Mouse (Mus musculus) spleen, adult 2 months (tissue): ENCODE measurements around the gene Fam19a2. TPM values are rescaled to one million over a fixed set of nuclear protein-coding genes. Genes with fewer than 3 reads are reported as not detected.

Experiments used
- DNase-seq, 2 experiments: peaks; one replicate each; pipeline versions ENCODE4 v3.0.0 to v3.0.0-alpha.2; 2012 to 2021; ENCODE audit warnings: low spot score in 2 of 2, low read depth in 1 of 2
- H3K27ac ChIP-seq: fragments of 200-500 bp; 2 replicates; pipeline ENCODE4 v1.5.1; 2012; ENCODE audit warnings: low read length, inconsistent platforms; ENCODE audit not compliant: insufficient read depth
- H3K27me3 ChIP-seq: fragments of 200-500 bp; 2 replicates; pipeline ENCODE4 v1.6.1; 2012; ENCODE audit warnings: mild to moderate bottlenecking, moderate library complexity, low read length, inconsistent platforms; ENCODE audit not compliant: control insufficient read depth, insufficient read depth
- H3K36me3 ChIP-seq: fragments of 200-500 bp; 2 replicates; pipeline ENCODE4 v1.6.1; 2012; ENCODE audit warnings: mild to moderate bottlenecking, low read length, inconsistent platforms; ENCODE audit not compliant: control insufficient read depth, insufficient read depth
- H3K4me1 ChIP-seq: fragments of 200-500 bp; 2 replicates; pipeline ENCODE4 v1.6.1; 2011; ENCODE audit warnings: inconsistent platforms; ENCODE audit not compliant: control insufficient read depth, insufficient read depth, insufficient read length
- H3K4me3 ChIP-seq: fragments of 200-500 bp; 2 replicates; pipeline ENCODE4 v1.5.1; 2011; ENCODE audit warnings: mild to moderate bottlenecking, inconsistent platforms; ENCODE audit not compliant: insufficient read depth, insufficient read length; ENCODE audit errors: extremely low read depth
- CTCF ChIP-seq: fragments of 200-500 bp; IDR thresholded peaks from 2 replicates; pipeline ENCODE4 v1.5.1; 2011; ENCODE audit warnings: mild to moderate bottlenecking, inconsistent platforms; ENCODE audit not compliant: insufficient read depth, insufficient read length, insufficient replicate concordance; ENCODE audit errors: extremely low read depth
- POLR2A ChIP-seq: fragments of 200-500 bp; IDR thresholded peaks from 2 replicates; pipeline ENCODE4 v1.6.1; 2011; ENCODE audit warnings: low read depth, low read length, inconsistent platforms
- WGBS: fragments of 180-500 bp; shearing (Covaris S2); methylation state at CpG from one replicate; pipeline ENCODE4 v1.1.7; 2018; 5-methylcytosine and 5-hydroxymethylcytosine counted together
- polyA plus RNA-seq: library from polyadenylated mRNA; depleted of rRNA; stranded (reverse); fragments of >200 nt; gene quantifications from 2 replicates; pipeline ENCODE4 v1.2.3, GENCODE M21; 2012; rRNA removed

The Fam19a2 gene
- polyA plus RNA-seq, 1 experiment = not detected

- DNase-seq = no peak
- 88% methylated on average over 3 of the region's 3 CpGs for WGBS
- no peak for TF ChIP-seq POLR2A
- TF ChIP-seq CTCF = no peak
- Histone ChIP-seq H3K4me3 (no peak overlapping the region), H3K27ac (no peak overlapping the region), H3K4me1 (no peaks in the 10 kb centered on the region), H3K27me3 (no peaks in the 10 kb centered on the region), H3K36me3 (no peaks in the 10 kb centered on the region)
Observed at GRCm38 (mm10) chr10:123752755-123753154, 489.0 kb downstream of the Fam19a2 start.

- no peak for DNase-seq
- WGBS = 87% methylated on average over 4 of the region's 4 CpGs
- no peaks in the 10 kb centered on the region for H3K36me3 ChIP-seq
- no peak overlapping the region for H3K4me3 ChIP-seq
- no peaks in the 10 kb centered on the region for H3K27me3 ChIP-seq
- H3K27ac ChIP-seq = no peak overlapping the region
- no peak for TF ChIP-seq CTCF
- no peak for TF ChIP-seq POLR2A
- no peaks in the 10 kb centered on the region for H3K4me1 ChIP-seq
Observed at GRCm38 (mm10) chr10:123753996-123754395, 490.2 kb downstream of the Fam19a2 start.

GRCm38 (mm10) chr10:123789374-123789773, 525.6 kb downstream of the Fam19a2 start:
- H3K4me1 ChIP-seq = no peaks in the 10 kb centered on the region
- H3K4me3 ChIP-seq = no peak overlapping the region
- no peak overlapping the region for H3K27ac ChIP-seq
- TF ChIP-seq POLR2A (no peak), CTCF (no peak)
- WGBS = 83% methylated on average over 2 of the region's 2 CpGs
- DNase-seq = no peak
- no peaks in the 10 kb centered on the region for H3K36me3 ChIP-seq
- H3K27me3 ChIP-seq = no peaks in the 10 kb centered on the region

Other genes starting within 250 kb of the Fam19a2 start
- 34.3 and 38.0 TPM in 2 replicates for gene Mon2, start 187.5 kb upstream of the Fam19a2 start, polyA plus RNA-seq
- 3.7 and 5.2 TPM in 2 replicates for gene Usp15, start 67.0 kb upstream of the Fam19a2 start, polyA plus RNA-seq